In the genomic region with DNA sequence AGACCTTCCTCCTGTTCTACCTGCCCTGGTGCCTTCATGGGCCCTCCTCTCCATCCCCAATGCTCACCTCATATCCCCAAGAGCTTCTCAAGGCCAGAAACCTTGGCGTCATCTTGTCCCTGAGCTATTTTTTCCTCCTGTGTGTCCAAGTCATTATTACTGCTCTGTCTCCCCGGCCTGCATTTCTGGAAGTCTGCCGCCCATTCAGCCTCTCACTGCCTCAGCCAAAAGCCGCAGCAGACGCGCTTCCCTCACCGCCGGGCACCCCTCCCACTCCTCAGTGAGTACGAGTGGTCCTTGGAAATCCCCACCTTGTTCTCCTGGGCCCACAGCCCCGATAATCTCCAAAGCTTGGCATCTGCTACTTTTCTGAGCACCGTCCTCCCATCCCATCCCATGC, we compare ENCODE assay signal across 14 mouse cellular contexts. TPM values are rescaled to one million over a fixed set of nuclear protein-coding genes. Genes with fewer than 3 reads are reported as not detected.
A peak's percentile ranks its signal among the peaks of the same experiment; 100 is the strongest.
DNase-seq lines count a peak whose midpoint lies in the region; ATAC-seq and TF ChIP-seq lines count a peak whose summit lies in the region.
"Had no signal": no experiment of that assay in that cellular context is flagged by ENCODE, and none has a peak within 500 bp of the region (broad histone marks: within the 10 kb centered on the region; RNA-seq: fewer than 3 reads in every experiment).

No protein-coding gene starts in this region.

- no peaks in the 10 kb centered on the region for H3K9me3 ChIP-seq in liver, postnatal 0 days (ENCODE audit: low read length)
- H3K9me3 ChIP-seq: heart, embryonic 10.5 days; intestine, embryonic 15.5 days; limb, embryonic 12.5 days had no signal

- no peak for TF ChIP-seq POLR2A in cerebellum, adult 2 months (IDR thresholded peaks at IDR 0.05; ENCODE audit: borderline replicate concordance, insufficient read depth, low read length)

- H3K4me2 ChIP-seq in liver, postnatal 0 days (ENCODE audit: low read depth, low read length) = no peak overlapping the region
- H3K4me2 ChIP-seq: intestine, embryonic 15.5 days; limb, embryonic 12.5 days had no signal

- intact Hi-C loops in left cerebral cortex, postnatal 4 days (cut with DNase I) = no loop called here
- intact Hi-C loops in gastrocnemius, postnatal 14 days (cut with DNase I; ENCODE audit: low total_unique reads) = no loop called here

- peak overlapping the region; percentile 51 for H3K27ac ChIP-seq in cerebellum, adult 2 months (ENCODE audit: insufficient read depth, low read length)
- no peak overlapping the region for H3K27ac ChIP-seq in liver, postnatal 0 days (ENCODE audit: low read depth)
- H3K27ac ChIP-seq: heart, embryonic 10.5 days; intestine, embryonic 15.5 days; limb, embryonic 12.5 days had no signal

- DNase-seq in left cerebral cortex, postnatal 4 days = peak; percentile 84
- DNase-seq in left cerebral cortex, adult 9 months (ENCODE audit: low spot score in 2 of 2) = no peak
- DNase-seq in NIH3T3 (ENCODE audit: low read depth) = peak; percentile 63
- peak; percentile 73 to 77 for DNase-seq in cerebellum, adult 2 months
- DNase-seq in gastrocnemius, postnatal 14 days = peak; percentile 56
- no peak for DNase-seq in frontal cortex, postnatal 10 days (ENCODE audit: low spot score in 2 of 2)
- DNase-seq in liver, postnatal 0 days = no peak
- no peak for DNase-seq in layer of hippocampus, postnatal 25 days (ENCODE audit: extremely low spot score in 1 of 2, low spot score in 1 of 2)
- DNase-seq: embryo, embryonic 11 days; kidney, postnatal 10 days had no signal

- no peaks in the 10 kb centered on the region for H3K36me3 ChIP-seq in liver, postnatal 0 days (replicated peaks; ENCODE audit: insufficient read depth, low read length)
- H3K36me3 ChIP-seq: heart, embryonic 10.5 days; intestine, embryonic 15.5 days; limb, embryonic 12.5 days had no signal

- ATAC-seq in liver, postnatal 0 days = no peak
- ATAC-seq: intestine, embryonic 15.5 days; Patski had no signal

- peak overlapping the region; percentile 24 for H3K4me3 ChIP-seq in cerebellum, adult 2 months (replicated peaks; ENCODE audit: insufficient read depth, low read depth, low read length)
- no peak overlapping the region for H3K4me3 ChIP-seq in liver, postnatal 0 days (ENCODE audit: low read depth, low read length)
- H3K4me3 ChIP-seq: heart, embryonic 10.5 days; intestine, embryonic 15.5 days; limb, embryonic 12.5 days had no signal

- peaks cover 14% of the 10 kb centered on the region for H3K4me1 ChIP-seq in cerebellum, adult 2 months (ENCODE audit: control insufficient read depth, insufficient read depth, low read length)
- H3K4me1 ChIP-seq in liver, postnatal 0 days (ENCODE audit: insufficient read depth) = no peaks in the 10 kb centered on the region

- no peak for TF ChIP-seq CTCF in cerebellum, adult 2 months (IDR thresholded peaks at IDR 0.05; ENCODE audit: borderline replicate concordance, insufficient read depth, low read depth, low read length)
- no peak for TF ChIP-seq CTCF in liver, postnatal 0 days (IDR thresholded peaks at IDR 0.05; ENCODE audit: low read depth)

- no peak overlapping the region for H3K9ac ChIP-seq in liver, postnatal 0 days (replicated peaks)
- H3K9ac ChIP-seq: intestine, embryonic 15.5 days; limb, embryonic 12.5 days had no signal

- 6% methylated on average over 11 of the region's 11 CpGs for WGBS in cerebellum, adult 2 months
- 56% methylated on average over 11 of the region's 11 CpGs for WGBS in liver, postnatal 0 days (ENCODE audit: insufficient replicate concordance)

- no peak for TF ChIP-seq EP300 in liver, postnatal 0 days (IDR thresholded peaks at IDR 0.05; ENCODE audit: low read depth)

- no peaks in the 10 kb centered on the region for H3K27me3 ChIP-seq in cerebellum, adult 2 months (ENCODE audit: control insufficient read depth, insufficient read depth, low read length)
- peaks cover 36% of the 10 kb centered on the region for H3K27me3 ChIP-seq in liver, postnatal 0 days (ENCODE audit: insufficient read depth, low read length)
- H3K27me3 ChIP-seq: Patski had no signal

RNA-seq across cellular contexts. Expression of a gene that starts 3.8 kb away (rescaled TPM):
- total RNA-seq in left cerebral cortex, postnatal 4 days (2021) = under 1 TPM; 0.42 to 0.54 TPM
- 18.2 and 25.0 TPM in 2 replicates for polyA plus RNA-seq in cerebellum, adult 2 months (2012; rRNA removed)
- 1 to 10 TPM; 1.7 to 1.8 TPM for total RNA-seq in gastrocnemius, postnatal 14 days (2021)
- polyA plus RNA-seq in liver, postnatal 0 days (2015; fragmentation: Nextera tagmentation; extraction: Ambion mirVana) = 0.31 and 0.59 TPM in 2 replicates
- under 1 TPM; 0.20 to 0.45 TPM for total RNA-seq in layer of hippocampus, postnatal 25 days (2021)

Comparison
In these comparisons a context has a peak if more than half of its experiments do, and no peak if none do; other contexts are left out.
1. DNase-seq: peak in left cerebral cortex, postnatal 4 days (single experiment), NIH3T3 (single experiment), cerebellum, adult 2 months (2 of 2) and gastrocnemius, postnatal 14 days (single experiment); none in left cerebral cortex, adult 9 months (0 of 2), frontal cortex, postnatal 10 days (0 of 2), liver, postnatal 0 days (single experiment) and layer of hippocampus, postnatal 25 days (0 of 2).